Mouse (Mus musculus) ES-Bruce4 (cell line): ENCODE measurements around the gene G6pc. TPM values are rescaled to one million over a fixed set of nuclear protein-coding genes. Genes with fewer than 3 reads are reported as not detected.
"Not testable (repeated sequence)": the region's sequence is repeated elsewhere in the genome, so short reads cannot be mapped to it uniquely, and the experiment has no call there.

Source experiments
- H3K27ac ChIP-seq: 2 replicates; pipeline ENCODE4 v1.5.1; 2012; ENCODE audit warnings: low read length, inconsistent platforms; ENCODE audit not compliant: insufficient read depth
- H3K27me3 ChIP-seq: 2 replicates; pipeline ENCODE4 v1.6.1; 2012; ENCODE audit warnings: mild to moderate bottlenecking, low read length, inconsistent platforms; ENCODE audit not compliant: control insufficient read depth, poor library complexity, insufficient read depth, severe bottlenecking
- H3K36me3 ChIP-seq: 2 replicates; pipeline ENCODE4 v1.6.1; 2012; ENCODE audit warnings: inconsistent platforms, mild to moderate bottlenecking, low read length, moderate library complexity; ENCODE audit not compliant: control insufficient read depth, poor library complexity, insufficient read depth, severe bottlenecking
- H3K4me1 ChIP-seq: one replicate; pipeline ENCODE4 v1.8.1; 2011; ENCODE audit warnings: low read length; ENCODE audit not compliant: control insufficient read depth, insufficient read depth
- H3K4me3 ChIP-seq: 2 replicates; pipeline ENCODE4 v1.5.1; 2011; ENCODE audit warnings: low read depth, mild to moderate bottlenecking, low read length
- H3K9ac ChIP-seq: 2 replicates; pipeline ENCODE4 v1.6.1; 2012; ENCODE audit warnings: low read depth, mild to moderate bottlenecking, inconsistent platforms; ENCODE audit not compliant: poor library complexity, severe bottlenecking
- H3K9me3 ChIP-seq: replicated peaks from 2 replicates; pipeline ENCODE4 v1.6.1; 2012; ENCODE audit warnings: mild to moderate bottlenecking, low read length, inconsistent platforms; ENCODE audit not compliant: control insufficient read depth, poor library complexity, insufficient read depth, severe bottlenecking
- CTCF ChIP-seq: IDR thresholded peaks from one replicate; pipeline ENCODE4 v1.8.1; 2011; ENCODE audit warnings: low read depth, low read length
- EP300 ChIP-seq: IDR thresholded peaks from 2 replicates; pipeline ENCODE4 v1.6.1; 2011; ENCODE audit warnings: low read depth, low read length; ENCODE audit not compliant: insufficient read depth
- POLR2A ChIP-seq: IDR thresholded peaks from one replicate; pipeline ENCODE4 v1.8.1; 2011; ENCODE audit warnings: low read length; ENCODE audit not compliant: insufficient read depth
- polyA plus RNA-seq: library from polyadenylated mRNA; stranded (reverse); fragments of >200 nt; gene quantifications from 2 replicates; pipeline ENCODE4 v1.2.4, GENCODE M21; 2011; ENCODE audit warnings: low read depth; ENCODE audit not compliant: missing spikeins, insufficient read depth, insufficient read length

G6pc gene
- polyA plus RNA-seq, 1 experiment = not detected

DNA sequence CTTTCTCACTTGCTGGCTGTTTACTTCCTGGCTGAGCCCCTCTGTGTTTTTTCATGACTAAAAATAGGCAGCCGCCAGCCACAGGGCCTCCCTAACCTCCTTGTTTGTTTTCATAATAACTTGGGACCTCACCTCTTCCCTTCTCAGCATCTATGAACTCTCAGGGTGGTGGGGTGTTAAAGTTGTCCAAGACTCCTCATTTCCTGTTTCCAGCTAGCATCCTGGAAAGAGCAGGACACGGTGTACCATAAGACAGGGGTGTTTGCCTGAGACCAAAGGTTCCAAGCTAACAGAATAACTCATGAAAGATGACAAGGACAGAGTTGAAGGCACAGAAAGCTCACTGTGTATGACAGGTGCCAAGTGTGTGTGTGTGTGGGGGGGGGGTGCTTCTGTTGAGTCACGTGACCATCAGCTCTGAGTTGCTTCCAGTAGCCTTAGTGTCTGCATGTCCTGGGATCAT is 6.7 kb upstream of the G6pc start:
- H3K9ac ChIP-seq = no peak overlapping the region
- H3K4me3 ChIP-seq = no peak overlapping the region
- H3K27ac ChIP-seq = no peak overlapping the region
- H3K4me1 ChIP-seq = no peaks in the 10 kb centered on the region
- TF ChIP-seq POLR2A = no peak
- no peak for TF ChIP-seq CTCF
- no peak for TF ChIP-seq EP300
- H3K9me3 ChIP-seq = no peaks in the 10 kb centered on the region
- no peaks in the 10 kb centered on the region for H3K36me3 ChIP-seq
- H3K27me3 ChIP-seq = no peaks in the 10 kb centered on the region

DNA sequence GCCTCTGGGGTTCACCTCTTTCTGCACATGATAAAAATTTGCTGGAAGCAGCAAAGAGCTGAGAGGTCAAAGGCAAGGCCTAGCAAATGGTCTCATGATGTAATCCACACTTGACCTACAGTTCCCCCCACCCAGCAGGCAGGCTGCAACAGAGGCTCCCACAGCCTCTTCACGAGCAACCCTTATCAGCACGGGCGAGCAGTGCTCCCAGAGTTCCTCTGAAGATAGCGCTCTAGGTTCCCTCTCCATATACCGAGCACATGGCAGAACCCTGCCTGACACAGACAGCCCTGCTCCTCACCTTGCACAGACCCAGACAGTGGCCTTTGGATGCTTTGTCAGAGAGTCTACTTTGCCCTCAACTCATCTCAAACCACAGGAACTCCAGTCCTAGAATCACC is 2.8 kb upstream of the G6pc start:
- H3K27me3 ChIP-seq = no peaks in the 10 kb centered on the region
- H3K27ac ChIP-seq = no peak overlapping the region
- H3K4me3 ChIP-seq = no peak overlapping the region
- no peaks in the 10 kb centered on the region for H3K36me3 ChIP-seq
- no peak overlapping the region for H3K9ac ChIP-seq
- no peaks in the 10 kb centered on the region for H3K4me1 ChIP-seq
- H3K9me3 ChIP-seq = no peaks in the 10 kb centered on the region
- TF ChIP-seq CTCF (no peak), EP300 (no peak), POLR2A (no peak)

DNA sequence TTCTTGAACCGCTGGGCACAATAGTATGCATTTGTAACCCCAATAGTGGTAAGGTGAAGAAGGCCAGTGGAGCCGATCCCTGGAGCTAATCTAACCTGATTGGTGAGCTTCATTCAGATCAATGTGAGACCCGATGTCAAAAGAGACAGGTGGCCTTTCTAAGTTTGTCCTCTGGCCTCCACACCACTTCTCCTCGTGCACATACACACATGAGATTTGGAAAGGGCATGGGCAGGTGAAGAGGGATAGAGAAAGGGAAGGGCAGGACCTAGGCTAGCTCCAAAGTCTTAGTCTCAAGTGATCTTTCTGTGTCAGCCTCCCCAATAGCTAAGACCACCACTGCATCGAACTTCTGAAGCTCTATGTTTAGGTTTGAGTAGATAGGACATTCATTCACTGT is 2.8 kb downstream of the G6pc start:
- TF ChIP-seq CTCF = no peak
- TF ChIP-seq EP300 = no peak
- TF ChIP-seq POLR2A = no peak

DNA sequence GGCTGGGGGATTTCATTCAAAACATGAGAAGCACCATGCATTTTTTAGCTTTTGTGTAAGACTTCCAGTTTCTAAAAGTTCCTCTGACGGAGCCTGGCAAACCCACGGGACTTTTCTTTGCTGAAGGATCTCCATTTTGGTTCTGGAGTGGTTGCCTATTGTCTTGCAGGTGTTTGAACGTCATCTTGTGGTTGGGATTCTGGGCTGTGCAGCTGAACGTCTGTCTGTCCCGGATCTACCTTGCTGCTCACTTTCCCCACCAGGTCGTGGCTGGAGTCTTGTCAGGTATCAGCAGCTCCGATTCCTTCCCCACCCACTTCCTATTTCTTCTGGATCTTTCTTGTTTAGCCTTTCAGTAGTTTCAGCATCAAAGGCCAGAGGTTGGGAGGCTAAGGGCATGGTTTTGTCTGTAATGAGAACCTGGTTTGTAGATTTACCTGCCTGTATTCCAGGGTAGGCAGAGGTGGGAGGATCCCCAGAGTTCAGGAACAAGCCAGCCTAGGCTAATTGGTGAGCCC is 7.1 kb downstream of the G6pc start:
- TF ChIP-seq EP300 (no peak), CTCF (no peak), POLR2A (no peak)
- H3K27ac ChIP-seq = no peak overlapping the region
- no peaks in the 10 kb centered on the region for H3K4me1 ChIP-seq
- H3K27me3 ChIP-seq = no peaks in the 10 kb centered on the region
- no peaks in the 10 kb centered on the region for H3K36me3 ChIP-seq
- H3K9ac ChIP-seq = no peak overlapping the region
- no peak overlapping the region for H3K4me3 ChIP-seq
- no peaks in the 10 kb centered on the region for H3K9me3 ChIP-seq

More for the DNA sequence above, 2.8 kb downstream of the G6pc start:
- Histone ChIP-seq H3K4me3 (no peak overlapping the region), H3K36me3 (no peaks in the 10 kb centered on the region), H3K4me1 (no peaks in the 10 kb centered on the region), H3K27me3 (no peaks in the 10 kb centered on the region), H3K9ac (no peak overlapping the region), H3K27ac (no peak overlapping the region), H3K9me3 (no peaks in the 10 kb centered on the region)

- not testable (repeated sequence) for H3K4me3 ChIP-seq, H3K27me3 ChIP-seq, H3K27ac ChIP-seq, H3K9ac ChIP-seq, H3K36me3 ChIP-seq, H3K4me1 ChIP-seq, H3K9me3 ChIP-seq
Measured at GRCm38 (mm10) chr11:101378196-101378595, 10.8 kb downstream of the G6pc start.

DNA sequence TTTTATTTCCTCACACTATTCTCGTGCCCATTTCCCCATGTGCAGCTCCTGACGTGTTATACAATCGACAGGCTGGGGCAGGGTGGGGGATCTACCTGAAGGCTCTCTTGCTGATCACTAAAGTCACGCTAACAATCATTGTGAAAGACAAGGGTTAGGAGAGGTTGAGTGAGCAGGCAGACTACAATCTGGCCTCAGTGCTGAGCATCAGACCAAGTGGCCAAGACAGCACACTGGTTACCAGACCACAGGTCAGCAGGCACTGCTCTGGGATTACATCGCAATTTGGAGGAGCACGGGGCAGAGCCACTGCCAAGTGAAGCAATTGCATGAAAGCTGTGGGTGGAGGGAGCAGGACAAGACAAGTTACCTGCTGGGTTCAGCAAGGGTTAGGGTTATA is 11.6 kb downstream of the G6pc start:
- TF ChIP-seq POLR2A (no peak), CTCF (no peak), EP300 (no peak)
- Histone ChIP-seq H3K36me3 (no peaks in the 10 kb centered on the region), H3K9me3 (no peaks in the 10 kb centered on the region), H3K9ac (no peak overlapping the region), H3K27ac (no peak overlapping the region), H3K27me3 (no peaks in the 10 kb centered on the region), H3K4me1 (peaks cover 1% of the 10 kb centered on the region), H3K4me3 (no peak overlapping the region)
